Mouse (Mus musculus): Measurements from ENCODE around the gene Stx2.

Stx2 gene

DNA sequence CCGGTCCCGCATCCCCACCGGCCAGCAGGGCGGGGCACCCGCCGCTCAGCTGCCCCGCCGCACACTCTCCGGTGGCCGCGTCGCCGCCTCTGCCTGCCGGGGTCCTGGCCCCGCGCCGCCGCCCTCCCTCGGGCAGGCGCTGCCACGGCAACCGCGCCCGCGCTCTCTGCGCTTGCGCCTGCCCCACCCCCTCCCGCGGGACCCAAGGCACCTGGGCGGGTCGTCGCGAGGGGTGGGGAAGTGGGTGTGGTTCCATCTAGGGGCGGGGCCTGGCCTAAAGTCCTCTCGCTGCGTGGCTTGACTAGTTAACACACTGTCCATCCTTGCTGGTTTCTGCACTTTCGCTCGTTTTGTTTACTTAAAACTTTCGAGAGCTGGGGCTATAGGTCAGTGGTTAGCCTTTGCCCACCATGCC is at the start of gene Stx2:
Stx2 (minus strand) TSS at position 163 of the 415 bp plus-strand sequence.
- CTCF ChIA-PET: interaction anchor here in 3 of 4 experiments (0.6 to 1.3 kb wide), 3 partner anchors 26 to 568 kb away, joined by 3 to 4 read pairs (median 3); no protein-coding TSS in a partner anchor

DNA sequence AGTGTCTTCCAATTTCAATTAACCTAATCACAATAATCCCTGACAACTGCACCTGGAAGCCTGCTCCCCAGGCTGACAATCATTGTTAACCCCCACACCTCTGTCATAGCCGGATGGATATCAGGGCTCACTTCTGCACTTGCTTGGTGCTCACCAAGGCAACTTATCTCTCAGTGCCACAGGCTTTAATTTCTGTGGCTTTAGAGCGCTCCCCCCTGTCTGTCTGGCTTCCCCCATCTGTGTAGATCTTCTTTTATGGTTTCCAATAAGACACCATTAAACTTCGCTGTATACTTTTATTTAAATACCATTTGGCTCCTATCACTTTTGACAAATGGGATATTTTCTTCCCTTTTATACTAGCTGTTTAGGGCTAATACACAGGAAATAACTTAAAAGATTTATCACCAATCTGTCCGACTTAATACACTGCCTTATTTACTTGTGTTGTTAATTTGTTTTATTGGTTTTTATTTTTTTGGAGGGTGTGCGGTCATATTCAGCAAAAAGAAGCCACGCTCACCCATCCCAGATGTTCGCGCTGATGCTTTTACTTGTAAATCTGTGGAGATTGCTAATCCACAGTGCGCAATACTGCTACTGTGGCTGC is 46.4 kb upstream of the Stx2 start:
- CTCF ChIA-PET: no interaction called here
- POLR2A ChIA-PET: no interaction called here

More for the DNA sequence above, at the start of gene Stx2:
- POLR2A ChIA-PET: interaction anchor here in 3 of 4 experiments (0.6 to 3.5 kb wide), 19 partner anchors 9 to 1506 kb away, joined by 3 to 28 read pairs (median 5); partner anchors contain the start of gene Ran (in 3 of the 3)

DNA sequence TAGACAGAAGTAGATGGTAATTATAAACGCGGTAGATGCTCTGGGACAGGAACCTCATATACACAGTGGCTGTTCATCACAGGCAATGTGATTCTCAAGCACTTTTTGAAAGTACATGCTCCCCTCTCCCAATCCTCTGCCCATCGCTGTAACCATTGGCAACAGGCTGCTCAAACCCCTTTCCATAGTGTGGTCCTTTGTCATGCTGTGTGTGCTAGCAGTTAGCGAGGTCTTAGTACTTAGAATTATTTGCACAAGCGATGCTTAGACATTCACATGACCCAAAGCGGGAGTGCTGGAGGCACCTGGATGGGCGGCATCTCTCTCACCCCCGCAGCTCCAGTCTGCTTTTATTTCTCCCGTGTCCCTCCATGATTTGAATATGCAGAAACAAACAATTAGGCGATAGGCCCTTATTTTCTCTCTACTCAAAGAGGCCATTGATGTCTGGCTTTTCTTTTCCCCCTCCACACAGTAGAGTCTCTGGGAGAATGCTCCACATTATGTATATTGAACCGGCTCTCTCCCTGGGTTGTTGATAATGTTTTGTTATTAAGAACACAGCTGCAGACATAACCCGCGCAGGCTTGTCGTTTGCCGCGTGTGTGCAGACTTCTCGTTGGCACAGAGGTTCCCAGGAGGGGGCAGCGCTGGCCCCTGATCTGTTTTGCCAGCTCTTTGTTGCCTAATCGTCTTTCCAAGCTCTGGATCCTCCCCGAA is 44.4 kb upstream of the Stx2 start:
- POLR2A ChIA-PET: interaction anchor here in 1 of 4 experiments (1.3 kb wide), 1 partner anchor 12 kb away, joined by 6 read pairs; no protein-coding TSS in a partner anchor
- CTCF ChIA-PET: interaction anchor here in 3 of 4 experiments (0.5 to 1.7 kb wide), 3 partner anchors 10 to 91 kb away, joined by 4 to 9 read pairs (median 5); no protein-coding TSS in a partner anchor

DNA sequence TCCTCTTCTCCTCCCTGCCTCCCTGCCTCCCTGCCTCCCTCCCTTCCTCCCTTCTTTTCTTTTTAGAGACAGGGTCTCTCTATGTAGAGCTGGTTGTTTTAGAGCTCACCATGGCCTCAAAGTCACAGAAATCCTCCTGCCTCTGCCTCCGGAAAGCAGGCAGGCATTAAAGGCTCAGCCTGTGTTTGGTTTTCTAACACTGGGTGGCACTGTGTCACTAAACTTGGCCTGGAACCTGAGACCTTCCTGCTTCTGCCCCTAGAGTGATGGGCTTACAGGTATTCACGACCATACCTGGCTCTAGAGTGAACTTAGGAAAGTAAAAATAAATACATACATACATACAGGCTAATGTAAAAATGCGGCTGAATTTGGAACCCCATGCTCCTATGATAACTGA is 43.5 kb upstream of the Stx2 start:
- ChIA-PET CTCF (interaction anchor here in 2 of 4 experiments (0.5 to 1.0 kb wide), 5 partner anchors 13 to 532 kb away, joined by 3 to 4 read pairs (median 3); partner anchors contain the start of gene Mmp17 (in 1 of the 2)), POLR2A (interaction anchor here in 1 of 4 experiments (0.5 kb wide), 1 partner anchor 10 kb away, joined by 3 read pairs; no protein-coding TSS in a partner anchor)

DNA sequence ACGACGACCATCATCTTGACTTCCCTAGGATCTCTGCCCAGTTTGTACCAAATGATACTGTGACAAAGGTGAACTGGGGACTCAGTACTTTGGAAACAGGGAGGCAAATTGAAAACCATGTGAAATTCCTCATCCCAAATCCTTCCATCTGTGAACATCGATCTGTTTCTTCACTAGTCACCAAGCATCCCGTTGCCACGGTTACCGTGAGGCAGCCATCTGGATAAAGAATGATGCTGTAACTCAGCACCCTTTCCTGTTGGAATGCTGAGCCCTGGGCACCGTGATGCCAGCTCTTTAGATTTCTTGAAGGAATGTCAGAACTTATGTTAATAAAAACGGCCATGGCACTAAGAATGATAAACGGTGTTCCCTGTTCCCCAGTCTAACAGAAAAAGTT is 41.0 kb upstream of the Stx2 start:
- ChIA-PET CTCF (no interaction called here), POLR2A (no interaction called here)

DNA sequence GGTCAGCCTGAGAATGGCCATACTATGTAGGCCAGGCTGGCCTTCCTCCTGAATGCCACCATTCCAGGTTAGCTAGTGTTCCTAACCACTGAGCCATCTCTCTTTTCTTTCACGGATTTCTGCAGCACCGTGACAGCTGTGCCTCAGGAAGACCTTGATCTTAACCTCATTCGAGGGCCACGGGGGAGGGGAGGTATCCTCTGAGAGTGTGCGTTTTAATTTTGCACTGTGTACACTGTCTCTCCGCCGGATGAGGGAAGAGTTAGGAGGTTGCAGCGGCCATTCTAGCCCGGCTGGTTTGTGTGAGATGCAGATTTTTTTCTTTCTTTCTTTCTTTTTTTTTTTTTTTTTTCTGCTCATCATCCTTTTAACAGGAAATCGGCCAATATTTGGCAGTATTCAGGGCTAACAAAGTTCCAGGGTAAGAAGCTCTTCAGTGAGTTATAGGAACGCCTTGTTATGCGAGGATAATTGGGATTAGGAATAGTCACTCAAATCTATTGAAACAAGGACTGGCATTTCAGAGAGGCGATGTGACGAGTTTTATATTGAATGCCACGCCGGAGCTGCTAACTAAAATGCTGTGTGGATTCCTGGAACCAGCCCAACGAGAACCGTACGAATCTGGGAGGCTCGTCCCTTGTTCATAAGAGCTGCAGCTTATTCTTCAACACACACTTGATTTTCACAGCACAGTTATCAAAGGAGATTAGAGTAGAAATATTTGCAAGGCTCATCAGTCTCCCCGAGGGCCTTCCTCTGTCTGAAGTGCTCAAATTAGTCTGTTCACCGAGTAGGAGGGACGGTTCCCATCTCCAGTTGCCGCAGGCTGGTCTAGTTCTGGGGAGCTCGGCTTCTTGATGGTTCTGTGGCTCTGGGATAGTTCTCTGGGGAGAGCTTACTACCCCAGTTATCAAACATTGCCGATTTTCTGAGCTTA is 37.5 kb upstream of the Stx2 start:
- CTCF ChIA-PET: interaction anchor here in 3 of 4 experiments (0.5 to 2.2 kb wide), 9 partner anchors 10 to 655 kb away, joined by 3 to 11 read pairs (median 4); no protein-coding TSS in a partner anchor
- POLR2A ChIA-PET: interaction anchor here in 3 of 4 experiments (0.5 to 1.5 kb wide), 8 partner anchors 12 to 82 kb away, joined by 3 to 9 read pairs (median 4); no protein-coding TSS in a partner anchor

DNA sequence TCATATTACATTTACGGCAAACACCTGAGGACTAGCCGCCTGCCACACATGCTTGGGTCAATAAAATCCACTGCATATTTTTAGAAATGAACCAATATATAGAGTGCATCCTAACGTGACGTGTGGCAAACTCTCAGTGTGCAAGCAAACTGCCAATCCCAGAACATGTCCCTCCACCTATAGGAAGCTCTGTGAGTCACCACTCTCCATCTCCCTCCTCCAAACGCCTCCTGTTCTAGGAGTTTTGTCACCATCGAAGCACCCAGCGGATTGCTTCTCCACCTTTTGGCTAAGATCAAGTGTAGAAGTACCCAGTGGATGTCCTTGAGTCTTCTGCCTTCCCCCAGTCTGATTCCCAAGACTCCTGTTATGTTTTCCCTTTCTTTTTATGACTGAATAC is 29.4 kb upstream of the Stx2 start:
- ChIA-PET POLR2A (interaction anchor here in 2 of 4 experiments (0.5 to 4.7 kb wide), 3 partner anchors 11 to 327 kb away, joined by 3 to 41 read pairs (median 4); no protein-coding TSS in a partner anchor), CTCF (interaction anchor here in 1 of 4 experiments (0.6 to 1.6 kb wide), 4 partner anchors 24 to 144 kb away, joined by 4 to 9 read pairs (median 4); no protein-coding TSS in a partner anchor)

DNA sequence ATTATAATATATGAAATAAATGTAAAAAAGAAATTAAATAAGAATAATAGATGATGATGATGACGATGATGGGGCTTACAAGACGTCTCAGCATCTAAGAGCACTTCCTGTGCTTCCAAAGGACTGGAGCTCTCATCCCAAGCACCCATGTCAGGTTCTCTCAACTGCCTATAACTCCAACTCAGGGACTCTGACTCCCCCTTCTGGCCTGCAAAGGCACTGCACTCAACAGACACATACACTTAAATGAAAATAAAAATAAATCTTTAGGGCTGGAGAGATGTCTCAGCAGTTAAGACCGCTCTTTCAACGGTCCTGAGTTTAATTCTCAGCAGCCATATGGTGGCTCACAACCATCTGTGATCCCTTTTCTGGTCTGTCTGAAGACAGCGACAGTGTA is 28.3 kb upstream of the Stx2 start:
- ChIA-PET POLR2A (interaction anchor here in 3 of 4 experiments (0.6 to 4.7 kb wide), 8 partner anchors 10 to 720 kb away, joined by 3 to 41 read pairs (median 3); no protein-coding TSS in a partner anchor), CTCF (interaction anchor here in 3 of 4 experiments (0.6 to 1.6 kb wide), 11 partner anchors 10 to 317 kb away, joined by 3 to 11 read pairs (median 3); no protein-coding TSS in a partner anchor)

DNA sequence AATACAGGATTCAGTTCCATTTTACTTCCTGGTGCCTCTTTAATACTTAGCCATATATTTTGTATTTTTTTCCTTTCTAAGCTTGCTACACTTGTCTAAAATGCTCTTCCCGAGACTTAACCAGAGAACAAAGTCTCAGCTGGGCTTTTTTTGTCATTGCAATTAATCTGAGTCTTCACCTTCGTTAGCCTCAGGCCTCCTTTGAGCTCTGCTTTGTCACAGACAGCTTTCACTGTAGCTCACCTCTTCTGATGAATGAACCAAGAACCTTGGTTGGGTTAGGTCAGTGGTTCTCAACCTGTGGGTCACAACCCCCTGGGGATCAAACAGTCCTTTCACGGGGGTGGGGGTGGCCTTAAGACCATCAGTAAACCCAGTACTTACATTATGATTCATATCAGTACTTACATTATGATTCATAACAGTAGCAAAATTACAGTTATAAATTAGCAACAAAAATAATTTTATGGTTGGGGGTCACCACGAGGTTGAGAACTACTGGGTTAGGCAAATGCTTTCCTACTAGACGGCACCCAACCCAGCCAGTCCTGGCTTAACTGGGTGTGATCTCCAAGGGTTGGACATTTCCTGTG is 20.9 kb upstream of the Stx2 start:
- ChIA-PET CTCF (interaction anchor here in 1 of 4 experiments (1.0 kb wide), 1 partner anchor 75 kb away, joined by 3 read pairs; no protein-coding TSS in a partner anchor), POLR2A (interaction anchor here (0.6 to 7.5 kb wide), 26 partner anchors 9 to 443 kb away, joined by 3 to 83 read pairs (median 4); partner anchors contain the start of genes Ran (in 3 of the 4) and Stx2 (in 2 of the 4))

DNA sequence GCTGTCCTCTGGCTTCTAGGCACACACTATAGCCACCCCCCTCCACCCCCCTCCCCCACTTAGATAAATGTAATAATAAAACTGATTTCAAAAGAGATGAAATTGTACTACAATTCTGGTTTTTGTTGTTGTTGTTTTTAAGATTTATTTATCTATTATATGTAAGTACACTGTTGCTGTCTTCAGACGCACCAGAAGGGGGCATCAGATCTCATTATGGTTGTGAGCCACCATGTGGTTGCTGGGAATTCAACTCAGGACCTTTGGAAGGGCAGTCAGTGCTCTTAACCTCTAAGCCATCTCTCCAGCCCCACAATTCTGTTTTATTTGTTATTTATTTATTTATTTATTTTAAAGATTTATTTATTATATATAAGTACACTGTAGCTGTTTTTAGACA is 18.3 kb upstream of the Stx2 start:
- CTCF ChIA-PET: interaction anchor here in 3 of 4 experiments (0.6 to 1.2 kb wide), 5 partner anchors 10 to 589 kb away, joined by 3 to 5 read pairs (median 3); no protein-coding TSS in a partner anchor
- POLR2A ChIA-PET: interaction anchor here (0.5 to 5.3 kb wide), 17 partner anchors 8 to 213 kb away, joined by 3 to 41 read pairs (median 5); partner anchors contain the start of gene Stx2 (in 2 of the 4)

DNA sequence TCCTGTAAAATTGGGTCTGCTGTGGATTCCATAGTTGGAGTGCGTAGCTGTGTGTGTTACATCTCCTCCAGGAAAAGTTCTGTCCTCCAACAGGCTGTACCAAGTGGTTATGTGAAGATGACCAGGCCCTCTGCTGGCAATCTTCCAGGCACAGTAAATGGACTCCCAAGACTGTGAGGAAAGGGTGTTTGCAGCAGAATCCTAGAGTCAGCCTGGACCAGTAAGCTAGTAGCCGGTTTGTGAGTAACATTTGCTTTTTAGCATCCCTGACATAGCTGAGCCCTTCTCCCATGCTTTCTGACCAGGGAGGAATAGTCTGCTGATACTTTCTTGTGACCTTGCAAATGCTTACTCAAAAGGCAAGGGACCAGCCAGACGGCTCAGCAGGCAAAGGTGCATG is 17.8 kb upstream of the Stx2 start:
- POLR2A ChIA-PET: interaction anchor here (0.6 to 5.3 kb wide), 19 partner anchors 8 to 753 kb away, joined by 3 to 41 read pairs (median 5); partner anchors contain the start of gene Stx2 (in 2 of the 4)
- CTCF ChIA-PET: interaction anchor here (0.6 to 1.5 kb wide), 7 partner anchors 10 to 589 kb away, joined by 3 to 5 read pairs (median 3); no protein-coding TSS in a partner anchor

DNA sequence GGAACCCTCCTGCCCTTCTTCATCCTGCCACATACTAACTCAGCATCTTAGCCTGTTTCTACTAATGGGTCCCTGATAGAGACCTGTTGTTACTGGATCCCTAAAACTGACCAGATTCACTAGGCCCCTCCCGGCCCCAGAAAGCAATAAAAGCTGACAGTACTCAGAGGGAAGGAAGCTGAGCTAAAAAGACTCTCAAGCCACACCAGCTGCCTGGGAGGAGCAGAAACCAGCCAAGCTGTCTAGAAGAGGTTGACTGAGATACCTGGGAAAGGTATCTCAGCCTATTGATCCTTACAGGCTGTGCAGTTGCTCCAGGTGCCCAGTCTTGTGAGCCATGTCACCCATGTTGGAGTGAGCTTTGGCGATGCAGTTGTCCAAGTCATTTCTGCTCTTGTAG is 17.4 kb upstream of the Stx2 start:
- POLR2A ChIA-PET: interaction anchor here (0.6 to 5.3 kb wide), 18 partner anchors 9 to 753 kb away, joined by 3 to 41 read pairs (median 4); partner anchors contain the start of gene Stx2 (in 2 of the 4)
- CTCF ChIA-PET: interaction anchor here in 3 of 4 experiments (0.6 to 1.5 kb wide), 6 partner anchors 11 to 218 kb away, joined by 3 to 4 read pairs (median 3); no protein-coding TSS in a partner anchor

DNA sequence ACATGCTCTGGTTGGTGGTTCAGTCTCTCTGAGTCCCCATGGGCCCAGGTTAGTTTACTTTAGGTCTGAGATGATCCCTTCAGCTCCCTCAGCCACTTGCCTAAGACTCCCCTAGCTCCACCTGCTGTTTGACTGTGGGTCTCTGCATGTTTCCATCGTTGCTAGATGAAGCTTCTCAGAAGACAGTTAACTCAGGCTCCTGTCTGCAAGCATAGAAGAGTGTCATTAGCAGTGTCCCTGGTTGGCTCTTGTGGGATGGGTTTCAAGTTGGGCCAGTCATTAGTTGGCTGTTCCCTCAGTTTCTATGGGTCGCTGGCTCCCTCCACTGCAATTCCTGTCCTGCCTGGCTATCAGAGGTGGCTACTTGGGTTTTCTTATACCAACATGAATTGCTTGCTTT is 16.7 kb upstream of the Stx2 start:
- CTCF ChIA-PET: interaction anchor here in 3 of 4 experiments (0.5 to 1.5 kb wide), 8 partner anchors 8 to 217 kb away, joined by 3 to 4 read pairs (median 3); partner anchors contain the start of gene Rimbp2 (in 1 of the 3)
- POLR2A ChIA-PET: interaction anchor here (0.5 to 5.3 kb wide), 24 partner anchors 8 to 822 kb away, joined by 3 to 41 read pairs (median 4); partner anchors contain the start of genes Stx2 (in 2 of the 4) and Sumf2 (in 1 of the 4)

DNA sequence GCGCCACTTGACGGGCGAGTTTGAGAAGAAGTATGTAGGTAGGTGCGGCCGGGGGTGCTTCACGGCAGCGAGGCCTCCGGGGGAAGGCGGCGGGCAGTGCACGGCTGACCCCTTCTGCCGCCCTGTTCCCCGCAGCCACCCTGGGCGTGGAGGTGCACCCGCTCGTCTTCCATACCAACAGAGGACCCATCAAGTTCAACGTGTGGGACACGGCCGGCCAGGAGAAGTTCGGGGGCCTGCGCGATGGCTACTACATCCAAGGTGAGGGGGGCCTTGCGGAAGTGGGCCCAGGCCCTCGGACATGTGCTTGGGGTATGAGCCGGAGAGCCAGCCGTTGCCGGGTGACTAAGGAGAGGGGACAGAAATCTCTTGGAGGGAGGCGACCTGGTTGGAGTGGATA is 12.4 kb upstream of the Stx2 start:
- ChIA-PET POLR2A (interaction anchor here in 3 of 4 experiments (0.6 to 4.2 kb wide), 27 partner anchors 8 to 867 kb away, joined by 3 to 83 read pairs (median 4); partner anchors contain the start of genes Chchd2 (in 2 of the 3), Stx2 (in 2 of the 3), Mmp17 (in 1 of the 3) and Nipsnap2 (in 1 of the 3)), CTCF (no interaction called here)

DNA sequence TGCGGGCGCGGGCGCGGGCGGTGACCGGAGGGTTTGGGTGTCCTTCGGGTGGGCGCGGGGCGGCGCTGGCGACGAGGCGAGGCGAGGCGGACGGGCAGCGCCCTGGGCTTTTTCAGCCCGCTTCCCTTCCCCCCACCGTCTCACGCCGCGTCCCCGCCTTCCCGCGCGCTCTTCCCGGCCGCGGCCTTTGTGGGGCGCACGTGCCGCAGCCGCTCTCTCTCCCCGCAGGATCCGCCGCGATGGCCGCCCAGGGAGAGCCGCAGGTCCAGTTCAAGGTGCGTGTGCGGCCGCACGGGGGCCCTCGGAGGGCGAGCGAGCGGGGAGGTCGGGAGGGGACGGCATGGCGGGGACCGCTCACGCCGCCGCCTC is 11.9 kb upstream of the Stx2 start:
- CTCF ChIA-PET: no interaction called here
- POLR2A ChIA-PET: interaction anchor here in 3 of 4 experiments (0.6 to 4.2 kb wide), 30 partner anchors 9 to 867 kb away, joined by 3 to 83 read pairs (median 4); partner anchors contain the start of genes Stx2 (in 3 of the 3), Chchd2 (in 2 of the 3) and Mmp17 (in 1 of the 3)

DNA sequence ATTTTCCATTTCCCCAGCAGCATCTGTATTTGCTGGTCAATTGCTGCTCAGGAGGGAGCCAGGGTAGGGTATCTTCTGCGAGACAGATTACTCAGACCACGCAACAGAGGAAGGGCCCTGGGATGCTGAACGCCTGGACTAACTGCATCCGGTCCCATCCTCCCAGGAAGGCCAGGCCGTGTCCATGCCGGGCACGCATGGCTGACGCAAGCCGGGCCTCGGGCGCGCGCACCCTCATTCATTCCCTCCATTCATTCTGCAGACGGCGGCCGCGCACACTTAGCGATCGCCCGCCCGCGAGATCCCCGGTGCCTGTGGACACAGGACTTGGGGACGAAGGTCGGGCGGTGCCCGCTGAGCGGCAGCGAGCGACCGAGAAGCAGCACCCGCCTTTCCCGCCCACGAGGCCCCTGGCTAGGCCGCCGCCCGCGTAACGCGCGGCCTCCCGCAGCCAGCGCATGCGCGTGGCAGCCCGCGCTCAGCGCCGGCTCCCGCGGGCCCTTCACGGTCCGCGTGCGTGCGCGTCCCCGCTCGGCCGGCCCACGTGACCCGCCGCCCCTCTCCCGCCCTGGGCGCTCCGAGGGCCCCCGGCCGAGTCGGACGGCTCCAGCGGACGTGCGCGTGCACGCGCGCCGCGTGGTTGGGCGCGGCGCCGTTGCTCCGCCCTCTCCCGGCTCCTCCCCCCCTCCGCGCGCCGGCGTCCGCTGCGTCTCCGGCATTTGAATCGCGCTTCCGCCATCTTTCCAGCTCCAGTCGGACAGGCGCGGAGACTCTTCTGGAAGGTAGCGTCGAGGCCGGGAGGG is 11.3 kb upstream of the Stx2 start, which contains the start of gene Ran:
Ran (plus strand) TSS at position 573 of the 803 bp plus-strand sequence.
- CTCF ChIA-PET: interaction anchor here in 1 of 4 experiments (1.1 kb wide), 1 partner anchor 49 kb away, joined by 3 read pairs; no protein-coding TSS in a partner anchor
- POLR2A ChIA-PET: interaction anchor here in 3 of 4 experiments (0.6 to 4.2 kb wide), 41 partner anchors 9 to 1436 kb away, joined by 3 to 83 read pairs (median 4); partner anchors contain the start of genes Stx2 (in 3 of the 3), Chchd2 (in 2 of the 3) and Mmp17 (in 1 of the 3)
